Mouse (Mus musculus) erythroblast, embryonic 14.5 days (primary cell): Measurements from ENCODE around the gene Smyd4.

Experiments used
- GATA1 ChIP-seq: IDR thresholded peaks from 2 replicates; pipeline ENCODE4 v1.6.1; 2012; ENCODE audit warnings: low read length, inconsistent platforms, mixed read lengths
- TAL1 ChIP-seq: IDR thresholded peaks from 3 replicates; pipeline ENCODE4 v1.6.1; 2012; ENCODE audit warnings: low read length, inconsistent platforms, mixed read lengths

- no peak for TF ChIP-seq TAL1
- TF ChIP-seq GATA1, result no peak
Measured at GRCm38 (mm10) chr11:75406865-75407264, 58.6 kb downstream of the Smyd4 start.
